Mouse (Mus musculus): ENCODE measurements at regions not wholly inside any gene's neighbourhood (a gene's known extent, or its start where the extent isn't known, plus 50 kb on each side); places are given as distances from the start of the nearest gene placed in this dataset.
"Not testable (repeated sequence)": the region's sequence is repeated elsewhere in the genome, so short reads cannot be mapped to it uniquely, and the experiment has no call there.

DNA sequence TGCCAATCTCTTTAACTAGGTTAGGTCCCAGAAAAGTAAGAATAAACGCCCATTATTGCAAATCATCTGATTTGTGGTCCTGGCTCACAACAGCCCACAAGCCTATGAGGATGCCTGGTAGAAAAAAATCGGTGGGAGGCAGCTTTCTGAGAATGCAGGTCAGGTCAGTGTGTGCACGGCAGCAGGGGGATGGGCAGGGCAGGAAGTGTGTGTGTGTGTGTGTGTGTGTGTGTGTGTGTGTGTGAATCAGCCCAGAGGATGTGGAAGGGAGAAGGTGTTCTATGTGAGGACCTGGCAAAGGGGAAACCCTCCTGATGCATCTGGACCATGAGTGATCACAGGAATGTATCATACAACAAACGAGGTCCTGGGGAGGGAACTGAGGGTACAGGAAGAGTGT, 287.5 kb upstream of the 3110018I06Rik start:
- H3K27ac ChIP-seq (ENCODE audit: low read length), result no peak overlapping the region
- 37% methylated on average over 4 of the region's 4 CpGs for WGBS (ENCODE audit: insufficient replicate concordance)
- H3K4me3 ChIP-seq (ENCODE audit: low read depth, low read length), result no peak overlapping the region
- no peaks in the 10 kb centered on the region for H3K4me1 ChIP-seq (ENCODE audit: control insufficient read depth, low read depth, low read length)
- no peak overlapping the region for H3K4me2 ChIP-seq (ENCODE audit: low read depth, low read length)
- H3K9ac ChIP-seq (ENCODE audit: low read depth, low read length), result no peak overlapping the region
- no peaks in the 10 kb centered on the region for H3K27me3 ChIP-seq (ENCODE audit: control insufficient read depth, insufficient read depth, low read depth, low read length)
- no peaks in the 10 kb centered on the region for H3K36me3 ChIP-seq (ENCODE audit: control insufficient read depth, insufficient read depth)
- ATAC-seq (ENCODE audit: low read depth), result no peak
- no peaks in the 10 kb centered on the region for H3K9me3 ChIP-seq (replicated peaks; ENCODE audit: control insufficient read depth, low read length)

DNA sequence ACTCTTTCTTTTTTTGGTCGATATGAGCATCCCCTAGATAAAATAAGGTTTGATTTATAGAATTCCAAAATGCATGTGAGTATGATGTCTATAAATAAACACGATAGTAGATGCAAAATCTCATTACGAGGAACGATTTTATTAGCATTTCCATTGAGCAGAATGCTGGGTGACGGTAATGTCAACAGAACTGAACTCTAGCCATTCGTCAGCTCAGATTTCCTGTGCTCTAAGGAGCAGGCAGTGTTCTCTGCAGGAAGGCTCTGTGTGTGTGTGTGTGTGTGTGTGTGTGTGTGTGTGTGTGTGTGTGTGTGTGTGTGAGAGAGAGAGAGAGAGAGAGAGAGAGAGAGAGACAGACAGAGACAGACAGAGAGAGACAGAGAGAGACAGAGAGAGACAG, 279.6 kb upstream of the 3110018I06Rik start:
- not testable (repeated sequence) for H3K4me2 ChIP-seq (ENCODE audit: low read depth, low read length); H3K27ac ChIP-seq (ENCODE audit: low read length); ATAC-seq (ENCODE audit: low read depth); H3K27me3 ChIP-seq (ENCODE audit: control insufficient read depth, insufficient read depth, low read depth, low read length); H3K4me1 ChIP-seq (ENCODE audit: control insufficient read depth, low read depth, low read length); H3K36me3 ChIP-seq (ENCODE audit: control insufficient read depth, insufficient read depth); H3K4me3 ChIP-seq (ENCODE audit: low read depth, low read length); H3K9me3 ChIP-seq (replicated peaks; ENCODE audit: control insufficient read depth, low read length); H3K9ac ChIP-seq (ENCODE audit: low read depth, low read length)
- 54% methylated on average over 6 of the region's 6 CpGs for WGBS (ENCODE audit: insufficient replicate concordance)

DNA sequence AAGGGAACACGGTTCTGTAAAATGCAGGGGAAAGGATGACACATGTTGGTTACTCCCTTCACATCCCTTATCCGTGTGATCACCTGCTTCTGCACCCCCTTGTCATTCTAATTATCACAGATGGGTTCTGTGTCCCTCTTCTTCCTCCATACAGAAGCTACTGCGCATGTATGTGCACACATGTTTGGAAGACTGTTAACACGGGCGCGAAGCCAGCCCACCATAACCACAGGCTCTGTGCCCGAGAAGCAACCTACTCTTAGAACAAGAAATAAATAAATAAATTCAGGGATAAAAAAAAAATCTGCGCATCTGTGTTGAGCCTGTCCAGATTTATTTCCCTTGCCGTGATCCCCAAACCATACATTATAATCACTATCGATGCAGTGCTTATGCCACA, 275.6 kb upstream of the 3110018I06Rik start:
- H3K27ac ChIP-seq (ENCODE audit: low read length), result no peak overlapping the region
- no peak overlapping the region for H3K9ac ChIP-seq (ENCODE audit: low read depth, low read length)
- no peak for ATAC-seq (ENCODE audit: low read depth)
- H3K4me2 ChIP-seq (ENCODE audit: low read depth, low read length), result no peak overlapping the region
- WGBS (ENCODE audit: insufficient replicate concordance), result 73% methylated on average over 10 of the region's 10 CpGs
- no peaks in the 10 kb centered on the region for H3K9me3 ChIP-seq (replicated peaks; ENCODE audit: control insufficient read depth, low read length)
- H3K27me3 ChIP-seq (ENCODE audit: control insufficient read depth, insufficient read depth, low read depth, low read length), result no peaks in the 10 kb centered on the region
- H3K36me3 ChIP-seq (ENCODE audit: control insufficient read depth, insufficient read depth), result no peaks in the 10 kb centered on the region
- H3K4me1 ChIP-seq (ENCODE audit: control insufficient read depth, low read depth, low read length), result no peaks in the 10 kb centered on the region
- H3K4me3 ChIP-seq (ENCODE audit: low read depth, low read length), result no peak overlapping the region

DNA sequence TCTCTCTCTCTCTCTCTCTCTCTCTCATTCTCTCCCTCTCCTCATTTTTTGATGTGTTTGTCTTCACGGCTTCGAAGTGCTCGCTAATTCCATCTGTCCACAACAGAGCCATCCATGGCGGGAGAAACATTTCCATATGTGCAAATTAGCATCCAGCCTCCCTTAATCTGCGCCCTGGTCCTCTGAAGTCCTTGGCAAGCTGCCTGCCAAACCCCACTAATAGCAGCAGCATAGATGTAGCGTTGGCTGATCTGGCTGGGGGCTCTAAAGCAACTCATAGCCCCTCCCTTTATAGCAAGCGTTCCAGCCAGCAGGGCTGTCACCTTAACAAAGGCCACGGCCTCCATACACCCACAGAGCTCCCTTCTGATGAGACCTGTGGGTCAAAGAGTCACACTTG, 272.3 kb upstream of the 3110018I06Rik start:
- Histone ChIP-seq H3K27me3 (ENCODE audit: control insufficient read depth, insufficient read depth, low read depth, low read length) (no peaks in the 10 kb centered on the region), H3K9me3 (replicated peaks; ENCODE audit: control insufficient read depth, low read length) (no peaks in the 10 kb centered on the region), H3K36me3 (ENCODE audit: control insufficient read depth, insufficient read depth) (no peaks in the 10 kb centered on the region), H3K4me3 (ENCODE audit: low read depth, low read length) (no peak overlapping the region), H3K4me2 (ENCODE audit: low read depth, low read length) (no peak overlapping the region), H3K27ac (ENCODE audit: low read length) (no peak overlapping the region), H3K9ac (ENCODE audit: low read depth, low read length) (no peak overlapping the region), H3K4me1 (ENCODE audit: control insufficient read depth, low read depth, low read length) (no peaks in the 10 kb centered on the region)
- ATAC-seq (ENCODE audit: low read depth), result no peak
- 51% methylated on average over 8 of the region's 8 CpGs for WGBS (ENCODE audit: insufficient replicate concordance)

DNA sequence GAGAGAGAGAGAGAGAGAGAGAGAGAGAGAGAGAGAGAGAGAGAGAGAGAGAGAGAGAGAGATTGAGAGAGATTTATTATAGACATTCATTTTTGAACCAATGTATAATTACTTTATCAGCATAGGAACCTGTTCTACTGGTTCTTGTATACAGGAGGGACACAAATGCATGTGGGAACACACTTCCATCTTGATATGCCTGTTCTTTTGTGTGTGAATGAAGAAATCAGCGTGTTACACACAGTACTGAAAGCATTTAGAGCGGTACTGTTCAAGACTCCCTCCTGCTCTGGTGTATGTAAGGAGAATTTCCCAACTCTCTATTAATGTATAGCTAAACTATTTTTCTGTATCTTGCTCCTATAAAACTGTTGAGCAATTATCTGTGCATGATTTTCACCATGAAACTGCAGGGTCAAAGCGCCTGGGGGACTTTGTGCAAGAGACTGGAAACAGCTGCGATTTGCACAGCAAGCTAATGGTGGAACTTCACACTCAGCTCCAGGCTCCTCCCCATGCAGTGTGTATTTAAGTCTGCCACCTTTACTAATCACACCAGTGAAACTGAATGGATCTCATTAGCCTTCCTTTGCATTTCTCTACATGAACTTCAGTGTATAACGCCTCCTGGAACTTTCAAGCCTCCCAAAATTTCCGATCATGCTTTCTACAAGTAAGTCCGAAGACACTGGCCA, 267.0 kb upstream of the 3110018I06Rik start:
- no peak overlapping the region for H3K9ac ChIP-seq (ENCODE audit: low read depth, low read length)
- no peaks in the 10 kb centered on the region for H3K36me3 ChIP-seq (ENCODE audit: control insufficient read depth, insufficient read depth)
- no peak overlapping the region for H3K4me3 ChIP-seq (ENCODE audit: low read depth, low read length)
- H3K4me1 ChIP-seq (ENCODE audit: control insufficient read depth, low read depth, low read length), result no peaks in the 10 kb centered on the region
- H3K27me3 ChIP-seq (ENCODE audit: control insufficient read depth, insufficient read depth, low read depth, low read length), result no peaks in the 10 kb centered on the region
- 55% methylated on average over 7 of the region's 7 CpGs for WGBS (ENCODE audit: insufficient replicate concordance)
- H3K27ac ChIP-seq (ENCODE audit: low read length), result no peak overlapping the region
- H3K4me2 ChIP-seq (ENCODE audit: low read depth, low read length), result no peak overlapping the region
- no peaks in the 10 kb centered on the region for H3K9me3 ChIP-seq (replicated peaks; ENCODE audit: control insufficient read depth, low read length)
- no peak for ATAC-seq (ENCODE audit: low read depth)

DNA sequence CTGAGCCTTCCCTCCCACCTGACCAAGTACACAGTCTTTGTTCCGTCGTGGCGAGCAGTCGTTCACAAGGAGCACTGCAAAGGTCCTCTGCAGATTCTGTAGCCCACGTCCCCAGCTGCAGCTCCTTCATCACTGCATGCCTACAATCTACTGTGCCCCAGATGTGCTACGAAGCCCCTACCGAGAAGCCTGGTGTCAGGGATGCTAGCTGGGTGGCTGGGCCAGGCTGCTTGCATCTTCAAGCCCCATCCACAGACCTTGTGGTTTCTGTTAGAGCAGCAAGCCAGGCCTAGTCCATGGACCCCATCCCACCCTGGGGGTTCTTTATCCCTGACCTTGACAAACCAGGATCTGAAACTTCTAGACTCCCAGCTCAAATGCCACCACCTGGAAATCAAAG, 266.3 kb upstream of the 3110018I06Rik start:
- Histone ChIP-seq H3K27ac (ENCODE audit: low read length) (no peak overlapping the region), H3K9me3 (replicated peaks; ENCODE audit: control insufficient read depth, low read length) (no peaks in the 10 kb centered on the region), H3K4me2 (ENCODE audit: low read depth, low read length) (no peak overlapping the region), H3K36me3 (ENCODE audit: control insufficient read depth, insufficient read depth) (no peaks in the 10 kb centered on the region), H3K4me1 (ENCODE audit: control insufficient read depth, low read depth, low read length) (no peaks in the 10 kb centered on the region), H3K4me3 (ENCODE audit: low read depth, low read length) (no peak overlapping the region), H3K27me3 (ENCODE audit: control insufficient read depth, insufficient read depth, low read depth, low read length) (no peaks in the 10 kb centered on the region), H3K9ac (ENCODE audit: low read depth, low read length) (no peak overlapping the region)
- WGBS (ENCODE audit: insufficient replicate concordance), result 52% methylated on average over 7 of the region's 7 CpGs
- ATAC-seq (ENCODE audit: low read depth), result no peak

DNA sequence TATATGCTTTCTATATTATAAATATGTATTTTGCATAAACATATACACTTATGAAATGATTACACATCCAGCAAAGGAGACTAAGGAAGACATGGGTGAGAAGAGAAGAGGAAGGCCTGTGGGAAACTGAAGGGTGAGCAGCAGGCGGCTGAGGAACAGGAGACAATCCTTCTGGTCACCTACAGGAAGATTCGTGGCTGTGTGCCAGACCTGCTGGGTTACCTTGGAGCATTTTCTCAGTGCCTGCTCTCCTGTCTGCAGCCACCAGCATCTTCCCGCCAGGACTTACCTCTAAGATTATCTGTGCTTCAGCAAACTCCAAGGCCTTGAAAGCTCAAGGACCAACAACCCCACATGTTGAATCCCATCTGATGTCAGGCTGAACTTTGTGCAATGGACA, 258.3 kb upstream of the 3110018I06Rik start:
- Histone ChIP-seq H3K4me2 (ENCODE audit: low read depth, low read length) (no peak overlapping the region), H3K36me3 (ENCODE audit: control insufficient read depth, insufficient read depth) (no peaks in the 10 kb centered on the region), H3K4me1 (ENCODE audit: control insufficient read depth, low read depth, low read length) (no peaks in the 10 kb centered on the region), H3K9me3 (replicated peaks; ENCODE audit: control insufficient read depth, low read length) (no peaks in the 10 kb centered on the region), H3K9ac (ENCODE audit: low read depth, low read length) (no peak overlapping the region), H3K4me3 (ENCODE audit: low read depth, low read length) (no peak overlapping the region), H3K27ac (ENCODE audit: low read length) (no peak overlapping the region), H3K27me3 (ENCODE audit: control insufficient read depth, insufficient read depth, low read depth, low read length) (no peaks in the 10 kb centered on the region)
- 51% methylated on average over 3 of the region's 3 CpGs for WGBS (ENCODE audit: insufficient replicate concordance)
- ATAC-seq (ENCODE audit: low read depth), result no peak

DNA sequence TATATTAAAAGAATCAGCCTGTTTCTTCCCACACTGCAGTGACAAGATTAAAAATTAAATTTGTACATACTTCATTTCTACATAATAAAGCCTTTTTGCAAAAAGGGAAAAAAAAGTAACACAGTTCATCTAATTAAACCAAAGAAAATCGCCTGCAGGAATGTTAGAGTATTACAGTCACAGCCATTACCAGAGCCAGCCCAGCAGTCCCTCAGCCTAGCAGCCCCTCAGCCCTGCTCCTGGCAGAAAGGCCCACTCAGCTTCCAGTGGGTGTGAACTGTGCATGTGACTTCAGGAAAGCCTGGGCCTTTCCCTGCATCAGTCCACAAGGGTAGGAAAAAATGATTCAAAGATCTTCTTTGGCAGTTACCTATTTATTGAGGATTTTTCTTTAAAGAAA, 256.8 kb upstream of the 3110018I06Rik start:
- 29% methylated on average over 1 of the region's 1 CpGs for WGBS (ENCODE audit: insufficient replicate concordance)
- no peaks in the 10 kb centered on the region for H3K27me3 ChIP-seq (ENCODE audit: control insufficient read depth, insufficient read depth, low read depth, low read length)
- no peak overlapping the region for H3K9ac ChIP-seq (ENCODE audit: low read depth, low read length)
- H3K36me3 ChIP-seq (ENCODE audit: control insufficient read depth, insufficient read depth), result no peaks in the 10 kb centered on the region
- no peak overlapping the region for H3K27ac ChIP-seq (ENCODE audit: low read length)
- no peak overlapping the region for H3K4me2 ChIP-seq (ENCODE audit: low read depth, low read length)
- no peak for ATAC-seq (ENCODE audit: low read depth)
- H3K4me3 ChIP-seq (ENCODE audit: low read depth, low read length), result no peak overlapping the region
- no peaks in the 10 kb centered on the region for H3K9me3 ChIP-seq (replicated peaks; ENCODE audit: control insufficient read depth, low read length)
- no peaks in the 10 kb centered on the region for H3K4me1 ChIP-seq (ENCODE audit: control insufficient read depth, low read depth, low read length)

DNA sequence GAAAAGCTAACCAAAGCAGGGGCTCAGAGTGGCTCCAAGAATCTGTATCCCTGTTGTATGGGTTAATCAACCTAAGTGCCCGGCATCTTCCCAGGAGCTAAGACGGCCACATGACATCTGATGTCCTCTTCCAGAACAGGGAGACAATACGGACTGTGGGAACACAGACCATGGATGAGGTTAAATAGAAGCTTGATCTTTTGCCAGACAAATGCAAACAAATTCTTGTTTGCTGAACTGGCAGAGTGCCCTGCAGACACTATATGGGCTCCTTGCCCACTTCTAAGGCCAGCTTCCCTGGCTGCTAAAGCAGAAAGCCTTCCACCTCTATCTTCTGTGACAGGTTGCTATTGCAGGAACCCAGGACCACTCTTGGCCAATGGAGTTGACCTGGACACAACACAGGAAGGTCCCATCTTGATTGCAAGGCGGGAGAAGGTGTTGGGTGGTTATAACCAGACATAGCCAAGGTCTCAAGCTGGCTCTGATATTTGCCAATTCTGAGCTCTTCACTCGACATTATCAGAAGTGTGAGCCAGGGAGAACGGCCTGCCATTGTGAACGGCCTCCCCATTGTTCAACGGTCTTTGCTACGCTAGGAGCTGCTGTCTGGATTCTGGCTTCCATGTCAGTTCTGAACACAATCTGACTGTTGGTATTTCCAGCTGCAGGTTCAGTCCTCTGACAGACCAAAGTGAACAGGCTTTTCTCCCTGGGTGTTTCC, 237.5 kb upstream of the 3110018I06Rik start:
- ATAC-seq (ENCODE audit: low read depth), result no peak
- Histone ChIP-seq H3K9ac (ENCODE audit: low read depth, low read length) (no peak overlapping the region), H3K9me3 (replicated peaks; ENCODE audit: control insufficient read depth, low read length) (no peaks in the 10 kb centered on the region), H3K27me3 (ENCODE audit: control insufficient read depth, insufficient read depth, low read depth, low read length) (no peaks in the 10 kb centered on the region), H3K27ac (ENCODE audit: low read length) (no peak overlapping the region), H3K4me1 (ENCODE audit: control insufficient read depth, low read depth, low read length) (no peaks in the 10 kb centered on the region), H3K4me3 (ENCODE audit: low read depth, low read length) (no peak overlapping the region), H3K36me3 (ENCODE audit: control insufficient read depth, insufficient read depth) (no peaks in the 10 kb centered on the region), H3K4me2 (ENCODE audit: low read depth, low read length) (no peak overlapping the region)
- 57% methylated on average over 9 of the region's 9 CpGs for WGBS (ENCODE audit: insufficient replicate concordance)

Measured in liver, embryonic 16.5 days (tissue).